19 mouse cellular contexts compared by ENCODE assay signal in genomic region chr11:86408686-86409579, GRCm38 (mm10). TPM values are rescaled to one million over a fixed set of nuclear protein-coding genes. Genes with fewer than 3 reads are reported as not detected.
DNase-seq lines count a peak whose midpoint lies in the region; ATAC-seq lines count a peak whose summit lies in the region.
"Had no signal": no experiment of that assay in that cellular context is flagged by ENCODE, and none has a peak within 500 bp of the region (broad histone marks: within the 10 kb centered on the region; RNA-seq: fewer than 3 reads in every experiment).

No protein-coding gene starts in this region.

- H3K27me3 ChIP-seq in heart, embryonic 10.5 days (ENCODE audit: insufficient read depth, poor library complexity, severe bottlenecking), result 0 out of 2 replicates have a peak, but pooled peaks cover 7% of the 10 kb centered on the region
- peaks cover 6% of the 10 kb centered on the region; the same call in 1 of the 2 replicates for H3K27me3 ChIP-seq in midbrain, embryonic 10.5 days (ENCODE audit: low read depth, poor library complexity, severe bottlenecking)
- H3K27me3 ChIP-seq: heart, embryonic 13.5 days; kidney, embryonic 15.5 days; limb, embryonic 13.5 days had no signal

- peaks cover 6% of the 10 kb centered on the region; the same call in 1 of the 2 replicates for H3K4me1 ChIP-seq in heart, embryonic 10.5 days
- peaks cover 30% of the 10 kb centered on the region for H3K4me1 ChIP-seq in midbrain, embryonic 10.5 days

- peak; percentile 55 for ATAC-seq in common myeloid progenitor, adult 5-6 weeks (replicated peaks; ENCODE audit: low read depth, poor library complexity, severe bottlenecking)

- no peaks in the 10 kb centered on the region for H3K9me3 ChIP-seq in heart, embryonic 10.5 days
- no peaks in the 10 kb centered on the region for H3K9me3 ChIP-seq in midbrain, embryonic 10.5 days (replicated peaks)
- H3K9me3 ChIP-seq: G1E; heart, embryonic 13.5 days; kidney, embryonic 15.5 days; limb, embryonic 13.5 days; midbrain, embryonic 12.5 days had no signal

- WGBS in heart, embryonic 10.5 days, result 49% methylated on average over 6 of the region's 6 CpGs
- 66% methylated on average over 6 of the region's 6 CpGs for WGBS in midbrain, embryonic 10.5 days

- H3K36me3 ChIP-seq in heart, embryonic 10.5 days, result no peaks in the 10 kb centered on the region
- H3K36me3 ChIP-seq in midbrain, embryonic 10.5 days, result no peaks in the 10 kb centered on the region
- H3K36me3 ChIP-seq: G1E; heart, embryonic 13.5 days; kidney, embryonic 15.5 days; limb, embryonic 13.5 days; midbrain, embryonic 12.5 days had no signal

- peak; percentile 36 for DNase-seq in heart, adult 11 months
- DNase-seq in heart, embryonic 10.5 days (ENCODE audit: low spot score), result no peak
- DNase-seq in CD4-positive helper T cell, adult 2 months (ENCODE audit: low read depth, low spot score), result peak; percentile 38
- DNase-seq in naive thymus-derived CD4-positive, alpha-beta T cell, adult 2 months (ENCODE audit: low read depth), result peak; percentile 15
- no peak for DNase-seq in gastrocnemius, postnatal 4 days (ENCODE audit: low spot score in 2 of 2)
- DNase-seq in midbrain, embryonic 10.5 days (ENCODE audit: low spot score), result no peak
- no peak for DNase-seq in urinary bladder, postnatal 25 days (ENCODE audit: low spot score)
- DNase-seq: adrenal gland, postnatal 14 days; cerebellum, adult 9-10 months; forebrain, postnatal 0 days; gastrocnemius, postnatal 25 days; heart, postnatal 4 days; lung, postnatal 10 days had no signal

- H3K4me3 ChIP-seq in heart, embryonic 10.5 days, result no peak overlapping the region
- H3K4me3 ChIP-seq in midbrain, embryonic 10.5 days, result no peak overlapping the region
- H3K4me3 ChIP-seq: heart, embryonic 13.5 days; kidney, embryonic 15.5 days; limb, embryonic 13.5 days; midbrain, embryonic 12.5 days had no signal

- no peak overlapping the region for H3K27ac ChIP-seq in heart, embryonic 10.5 days
- no peak overlapping the region for H3K27ac ChIP-seq in midbrain, embryonic 10.5 days (replicated peaks)
- H3K27ac ChIP-seq: heart, embryonic 13.5 days; kidney, embryonic 15.5 days; limb, embryonic 13.5 days; midbrain, embryonic 12.5 days had no signal

RNA-seq across cellular contexts. Expression of gene Med13, which starts 51.5 kb away (rescaled TPM):
- 4.1 and 7.5 TPM in 2 replicates for polyA plus RNA-seq in heart, embryonic 10.5 days (2016; fragmentation: Nextera tagmentation; extraction: Ambion mirVana)
- total RNA-seq in common myeloid progenitor, adult 5-6 weeks (2017), result 58.9 and 59.4 TPM in 2 replicates
- 10 to 100 TPM; 47.8 to 51.6 TPM for total RNA-seq in gastrocnemius, postnatal 4 days (2021)
- polyA plus RNA-seq in midbrain, embryonic 10.5 days (2016; fragmentation: Nextera tagmentation; extraction: Ambion mirVana), result 6.0 and 7.0 TPM in 2 replicates

Comparison
In these comparisons a context has a peak if more than half of its experiments do, and no peak if none do; other contexts are left out.
1. DNase-seq: peak in heart, adult 11 months (single experiment), CD4-positive helper T cell, adult 2 months (single experiment) and naive thymus-derived CD4-positive, alpha-beta T cell, adult 2 months (single experiment); none in heart, embryonic 10.5 days (single experiment), gastrocnemius, postnatal 4 days (0 of 2), midbrain, embryonic 10.5 days (single experiment) and urinary bladder, postnatal 25 days (single experiment).